Mouse (Mus musculus) olfactory bulb, adult 2 months (tissue): ENCODE results near the gene Lrrc8b.

Experiments used
- CTCF ChIP-seq: fragments of 200-500 bp; IDR thresholded peaks from 2 replicates; pipeline ENCODE4 v1.5.1; 2012; ENCODE audit warnings: low read depth, mild to moderate bottlenecking, low read length, moderate library complexity; ENCODE audit not compliant: insufficient read depth
- POLR2A ChIP-seq: fragments of 200-500 bp; IDR thresholded peaks from 2 replicates; pipeline ENCODE4 v1.6.1; 2012; ENCODE audit warnings: mild to moderate bottlenecking, low read depth, low read length, moderate library complexity; ENCODE audit not compliant: insufficient read depth

DNA sequence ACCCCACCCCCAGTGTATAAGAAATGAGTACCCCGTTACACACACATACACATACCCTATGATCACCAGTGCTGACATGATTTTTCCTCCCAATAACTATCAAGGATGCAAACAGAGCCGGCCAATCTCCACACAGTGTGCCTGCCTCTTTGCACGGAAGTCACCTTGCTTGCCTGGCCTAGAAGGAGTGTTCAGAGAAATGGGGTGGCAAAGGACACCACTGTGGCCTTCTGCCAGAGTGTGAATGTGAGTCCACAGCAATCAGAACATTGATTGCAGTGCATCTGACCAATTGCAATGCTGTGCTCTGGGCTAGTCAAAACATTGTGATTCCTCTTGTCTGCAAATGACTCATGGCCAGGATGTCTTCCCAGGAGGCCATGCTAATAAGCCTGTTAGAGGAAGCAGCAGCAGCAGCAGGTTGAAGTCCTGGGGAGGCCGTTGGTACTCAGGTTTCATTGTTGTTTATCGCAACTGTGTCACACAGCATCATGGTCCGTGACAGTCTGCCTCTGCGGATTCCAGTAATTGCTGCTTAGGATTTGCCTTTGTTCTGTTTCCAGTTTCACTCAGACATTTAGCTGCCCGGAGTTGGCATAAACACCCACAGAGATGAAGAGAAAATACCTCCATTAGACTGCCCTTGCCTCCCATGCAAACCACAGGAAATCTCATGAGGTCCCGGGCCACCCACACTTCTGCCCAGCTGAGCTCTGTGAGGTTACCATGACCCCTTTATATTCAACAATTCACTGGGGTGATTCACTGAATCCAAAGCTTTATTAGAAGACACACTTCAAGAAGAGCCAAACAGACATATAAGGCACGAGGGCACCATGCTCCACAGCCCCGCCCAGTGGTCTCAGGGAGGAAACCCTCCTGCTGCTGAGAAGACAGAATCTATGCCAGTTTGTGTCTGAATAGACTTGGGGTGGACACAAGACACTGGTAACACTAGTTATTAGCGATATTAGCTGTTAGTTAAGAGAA is 84.9 kb downstream of the Lrrc8b start:
- no peak for TF ChIP-seq CTCF
- no peak for TF ChIP-seq POLR2A
